Comparison of ENCODE assay signal across 35 mouse cellular contexts in the genomic region with DNA sequence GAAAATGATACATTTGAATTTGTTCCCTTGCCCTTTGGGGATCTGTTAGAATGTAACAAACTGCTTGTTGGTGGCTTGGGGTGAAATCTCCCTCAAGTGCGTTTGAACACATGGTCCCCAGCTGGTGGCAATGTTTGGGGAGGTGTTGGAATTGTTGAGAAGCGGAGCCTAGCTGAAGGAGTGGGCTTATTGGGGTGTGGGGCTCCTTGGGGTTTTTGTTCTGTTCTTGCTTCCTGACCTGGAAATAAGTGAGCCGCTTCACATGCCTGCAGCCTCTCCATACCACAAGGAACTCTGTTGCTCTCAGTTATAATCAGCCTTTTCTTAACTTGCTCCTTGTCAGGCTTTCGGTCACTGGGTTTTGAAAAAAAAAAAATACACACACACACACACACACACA.
"Had no signal": no experiment of that assay in that cellular context is flagged by ENCODE, and none has a peak within 500 bp of the region (broad histone marks: within the 10 kb centered on the region; RNA-seq: fewer than 3 reads in every experiment).

No protein-coding gene starts in this region.

- H3K27ac ChIP-seq: heart, embryonic 10.5 days; heart, embryonic 13.5 days; heart, embryonic 15.5 days; hindbrain, embryonic 10.5 days; hindbrain, embryonic 12.5 days; hindbrain, embryonic 13.5 days; hindbrain, embryonic 14.5 days; hindbrain, embryonic 15.5 days; hindbrain, postnatal 0 days; intestine, embryonic 15.5 days; kidney, embryonic 15.5 days; kidney, postnatal 0 days; layer of hippocampus, adult 2 months had no signal

- H3K4me1 ChIP-seq: heart, embryonic 12.5 days; heart, embryonic 13.5 days; heart, embryonic 15.5 days; intestine, embryonic 15.5 days; kidney, embryonic 15.5 days had no signal

- H3K9me3 ChIP-seq: heart, embryonic 10.5 days; heart, embryonic 12.5 days; heart, embryonic 13.5 days; heart, embryonic 15.5 days; hindbrain, embryonic 10.5 days; hindbrain, embryonic 12.5 days; hindbrain, embryonic 13.5 days; hindbrain, embryonic 15.5 days; intestine, embryonic 15.5 days; kidney, embryonic 15.5 days had no signal

- H3K4me2 ChIP-seq: heart, embryonic 11.5 days; heart, embryonic 12.5 days; heart, embryonic 13.5 days; heart, embryonic 15.5 days; hindbrain, embryonic 12.5 days; hindbrain, embryonic 13.5 days; hindbrain, embryonic 14.5 days; hindbrain, embryonic 15.5 days; intestine, embryonic 15.5 days; kidney, embryonic 15.5 days had no signal

- H3K4me3 ChIP-seq: heart, embryonic 10.5 days; heart, embryonic 12.5 days; heart, embryonic 13.5 days; heart, embryonic 15.5 days; hindbrain, embryonic 10.5 days; hindbrain, embryonic 12.5 days; hindbrain, embryonic 13.5 days; hindbrain, embryonic 15.5 days; intestine, embryonic 15.5 days; kidney, embryonic 15.5 days; layer of hippocampus, adult 2 months had no signal

- H3K9ac ChIP-seq: heart, embryonic 12.5 days; heart, embryonic 13.5 days; heart, embryonic 15.5 days; hindbrain, embryonic 12.5 days; hindbrain, embryonic 13.5 days; hindbrain, embryonic 14.5 days; hindbrain, embryonic 15.5 days; intestine, embryonic 15.5 days; kidney, embryonic 15.5 days had no signal

- H3K36me3 ChIP-seq: heart, embryonic 10.5 days; heart, embryonic 12.5 days; heart, embryonic 13.5 days; heart, embryonic 15.5 days; hindbrain, embryonic 10.5 days; hindbrain, embryonic 12.5 days; hindbrain, embryonic 13.5 days; hindbrain, embryonic 15.5 days; intestine, embryonic 15.5 days; kidney, embryonic 15.5 days had no signal

- ATAC-seq: hindbrain, embryonic 16.5 days; hindbrain, postnatal 0 days; inflammation-experienced regulatory T-cells, adult 6 months; intestine, embryonic 15.5 days; intestine, embryonic 16.5 days; intestine, postnatal 0 days had no signal

- H3K27me3 ChIP-seq: heart, embryonic 12.5 days; heart, embryonic 13.5 days; heart, embryonic 15.5 days; hindbrain, embryonic 12.5 days; hindbrain, embryonic 13.5 days; hindbrain, embryonic 15.5 days; intestine, embryonic 15.5 days; kidney, embryonic 15.5 days had no signal

- DNase-seq: heart, postnatal 10 days; heart, postnatal 14 days; heart, postnatal 36 days; heart, postnatal 4 days; kidney, adult 11 months; kidney, adult 18-20 months; kidney, adult 2 months; kidney, adult 8-10 months; kidney, adult 9 months; kidney, postnatal 10 days; kidney, postnatal 14 days; kidney, postnatal 25 days; kidney, postnatal 36 days; kidney, postnatal 4 days; layer of hippocampus, adult 9-11 months; layer of hippocampus, postnatal 36 days had no signal
